Mouse (Mus musculus) liver, postnatal 0 days (tissue): ENCODE data around the gene Cables2.

Experiments used
- CTCF ChIP-seq: sonication (generic); IDR thresholded peaks from 2 replicates; pipeline ENCODE4 v1.5.1; 2016; ENCODE audit warnings: antibody characterized with exemption, low read depth
- EP300 ChIP-seq: IDR thresholded peaks from 2 replicates; pipeline ENCODE4 v1.6.1; 2016; ENCODE audit warnings: antibody characterized with exemption, low read depth, mild to moderate bottlenecking

DNA sequence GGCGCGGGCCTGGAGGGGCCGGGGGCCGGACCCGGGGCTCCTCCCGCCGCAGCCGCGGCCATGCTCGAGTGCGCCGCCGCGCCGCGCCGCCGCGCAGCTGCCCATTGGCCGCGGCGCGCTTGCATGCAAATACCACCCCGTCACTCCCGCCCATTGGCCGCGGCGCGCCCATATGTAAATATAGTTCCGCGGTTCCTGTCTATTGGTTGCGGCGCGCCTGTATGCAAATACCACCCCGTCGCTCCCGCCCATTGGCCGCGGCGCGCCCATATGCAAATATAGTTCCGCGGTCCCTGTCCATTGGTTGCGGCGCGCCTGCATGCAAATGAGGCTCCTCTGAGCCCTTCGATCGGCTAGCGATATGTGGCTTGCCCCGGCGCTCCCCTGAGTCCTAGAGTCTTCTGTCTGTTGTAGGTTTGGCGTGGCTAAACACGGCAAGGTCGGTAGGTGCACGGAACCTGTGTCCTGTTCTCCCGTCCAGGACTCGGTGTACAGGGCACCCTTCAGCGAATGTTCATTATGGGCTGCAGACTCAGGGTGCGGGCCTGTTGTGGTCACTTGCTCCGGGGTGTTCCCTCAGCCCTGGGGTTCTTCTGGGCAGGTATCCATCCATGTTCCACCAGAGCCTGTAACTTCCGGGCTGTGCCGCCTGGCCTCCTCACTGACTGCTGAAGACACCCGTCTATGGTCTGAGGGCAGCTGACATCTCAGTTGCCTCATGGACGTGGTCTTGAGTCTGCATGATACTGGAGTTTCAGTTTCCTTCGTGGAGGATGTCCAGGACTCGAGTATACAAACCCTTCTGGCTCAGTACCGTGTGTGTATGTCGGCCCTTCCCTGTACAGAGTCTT, at the start of gene Cables2:
- no peak for TF ChIP-seq EP300
- no peak for TF ChIP-seq CTCF
